Mouse (Mus musculus) stomach, embryonic 16.5 days (tissue): ENCODE results near the gene Src. TPM values are rescaled to one million over a fixed set of nuclear protein-coding genes. Genes with fewer than 3 reads are reported as not detected.

Source experiments
- ATAC-seq: fragments of 200-750 bp; cut with Nextera tagmentation; 2 replicates; pipeline ENCODE4 v1.8.0; 2017; ENCODE audit warnings: moderate number of reproducible peaks, moderate TSS enrichment; ENCODE audit not compliant: insufficient read depth, low FRiP score
- H3K27ac ChIP-seq: fragments of 300-500 bp; sonication (generic); 2 replicates; pipeline ENCODE4 v1.5.1; 2014; ENCODE audit warnings: low read length
- H3K27me3 ChIP-seq: fragments of 300-500 bp; sonication (generic); 2 replicates; pipeline ENCODE4 v1.6.1; 2014; ENCODE audit warnings: low read length, control low read depth, mixed read lengths; ENCODE audit not compliant: control insufficient read depth, insufficient read depth
- H3K36me3 ChIP-seq: fragments of 300-500 bp; sonication (generic); 2 replicates; pipeline ENCODE4 v1.6.1; 2014; ENCODE audit warnings: low read length; ENCODE audit not compliant: control insufficient read depth, insufficient read depth
- H3K4me1 ChIP-seq: fragments of 300-500 bp; sonication (generic); 2 replicates; pipeline ENCODE4 v1.6.1; 2014; ENCODE audit warnings: low read length, control low read depth, mixed read lengths; ENCODE audit not compliant: control insufficient read depth, insufficient read depth
- H3K4me2 ChIP-seq: fragments of 300-500 bp; sonication (generic); 2 replicates; pipeline ENCODE4 v1.6.1; 2014; ENCODE audit warnings: low read depth, low read length, mixed read lengths
- H3K4me3 ChIP-seq: fragments of 300-500 bp; sonication (generic); replicated peaks from 2 replicates; pipeline ENCODE4 v1.5.1; 2014; ENCODE audit warnings: mild to moderate bottlenecking, low read length
- H3K9ac ChIP-seq: fragments of 300-500 bp; sonication (generic); 2 replicates; pipeline ENCODE4 v1.6.1; 2014; ENCODE audit warnings: low read length
- H3K9me3 ChIP-seq: fragments of 300-500 bp; sonication (generic); replicated peaks from 2 replicates; pipeline ENCODE4 v1.6.1; 2016; ENCODE audit warnings: low read length, control low read depth; ENCODE audit not compliant: control insufficient read depth
- WGBS: fragments of 180-500 bp; shearing (Covaris S2); extraction: QIAGEN DNeasy Blood & Tissue Kit; methylation state at CpG from one replicate; pipeline ENCODE4 v1.1.7; 2014; 5-methylcytosine and 5-hydroxymethylcytosine counted together
- polyA plus RNA-seq: library from polyadenylated mRNA; unstranded; fragments of >200 nt; fragmentation: Nextera tagmentation; extraction: Ambion mirVana; gene quantifications from 2 replicates; pipeline ENCODE4 v1.2.1, GENCODE M21; 2015

Gene Src
- polyA plus RNA-seq, 1 experiment from 2014 or later, result 14.7 TPM

- H3K9ac ChIP-seq, result no peak overlapping the region
- H3K4me2 ChIP-seq, result no peak overlapping the region
- no peak overlapping the region for H3K27ac ChIP-seq
- no peaks in the 10 kb centered on the region for H3K27me3 ChIP-seq
- no peak for ATAC-seq
- no peaks in the 10 kb centered on the region for H3K9me3 ChIP-seq
- H3K36me3 ChIP-seq, result no peaks in the 10 kb centered on the region
- H3K4me1 ChIP-seq, result no peaks in the 10 kb centered on the region
- no peak overlapping the region for H3K4me3 ChIP-seq
- WGBS, result 41% methylated on average over 9 of the region's 9 CpGs
These were observed 95.5 kb downstream of the Src start for GRCm38 (mm10) chr2:157513737-157514208.

DNA sequence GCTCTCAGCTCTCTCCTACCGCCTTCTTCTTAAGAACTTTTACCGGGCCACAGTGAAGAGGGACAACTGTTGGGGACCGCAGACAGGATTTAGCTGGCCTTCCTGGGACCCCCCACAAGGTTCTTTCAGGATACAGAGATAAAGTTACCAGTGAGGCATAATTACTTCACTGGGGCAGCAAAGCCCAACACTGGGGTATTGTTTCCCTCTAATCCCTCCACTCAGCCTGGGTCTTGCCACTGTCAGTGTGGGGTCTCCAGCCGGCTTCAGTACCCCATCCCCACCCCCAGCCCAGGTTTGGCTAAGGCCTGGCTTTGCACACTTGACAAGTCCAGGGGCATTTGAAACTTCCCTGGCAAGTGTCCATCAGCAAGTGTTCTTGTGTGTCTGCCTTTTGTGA, 96.1 kb downstream of the Src start:
- Histone ChIP-seq H3K9me3 (no peaks in the 10 kb centered on the region), H3K27ac (no peak overlapping the region), H3K27me3 (no peaks in the 10 kb centered on the region), H3K4me3 (no peak overlapping the region), H3K9ac (no peak overlapping the region), H3K4me2 (no peak overlapping the region), H3K36me3 (no peaks in the 10 kb centered on the region), H3K4me1 (no peaks in the 10 kb centered on the region)
- no peak for ATAC-seq
- WGBS, result 24% methylated on average over 4 of the region's 4 CpGs

DNA sequence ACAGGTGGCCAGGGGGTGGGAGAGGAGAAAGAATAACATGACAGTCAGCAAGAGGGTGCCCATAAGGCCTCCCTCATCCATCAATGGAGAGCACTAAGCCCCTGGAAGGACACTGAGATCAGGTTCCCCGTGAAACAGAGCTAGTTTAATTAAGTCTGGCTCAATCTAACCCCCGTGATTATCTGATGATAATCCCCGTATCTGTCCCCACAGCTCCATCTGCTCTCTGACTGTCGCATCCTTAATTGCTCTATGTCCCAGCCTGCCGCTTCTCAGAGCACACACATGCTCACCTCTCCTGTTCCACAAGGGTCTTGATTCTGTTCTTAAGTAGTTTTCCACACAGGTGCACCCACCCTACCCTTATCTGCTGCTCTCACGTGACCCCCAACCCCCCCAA, 99.3 kb downstream of the Src start:
- 60% methylated on average over 6 of the region's 6 CpGs for WGBS
- H3K9me3 ChIP-seq, result no peaks in the 10 kb centered on the region
- H3K27me3 ChIP-seq, result no peaks in the 10 kb centered on the region
- H3K9ac ChIP-seq, result no peak overlapping the region
- H3K4me2 ChIP-seq, result no peak overlapping the region
- H3K27ac ChIP-seq, result no peak overlapping the region
- H3K36me3 ChIP-seq, result no peaks in the 10 kb centered on the region
- ATAC-seq, result no peak
- no peak overlapping the region for H3K4me3 ChIP-seq
- no peaks in the 10 kb centered on the region for H3K4me1 ChIP-seq

DNA sequence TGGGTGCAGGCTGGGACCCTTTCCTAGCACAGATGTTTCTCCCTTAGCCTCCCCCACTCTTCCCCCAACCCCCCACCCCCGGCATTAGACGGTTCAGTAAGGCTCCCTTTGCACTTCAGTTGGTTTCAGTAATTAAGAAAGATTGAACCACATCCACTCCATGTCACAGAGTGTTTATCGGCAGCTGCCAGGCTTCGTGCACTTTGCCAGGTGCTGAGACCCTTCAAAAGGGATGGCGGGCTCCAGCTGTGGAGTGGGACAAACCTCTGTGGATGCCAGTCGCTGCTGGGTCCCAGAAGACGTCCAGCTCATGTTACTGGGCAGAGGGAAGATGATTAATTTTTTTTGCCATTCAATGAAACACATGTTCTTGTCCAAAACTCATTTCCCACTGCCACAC, 100.2 kb downstream of the Src start:
- 29% methylated on average over 7 of the region's 7 CpGs for WGBS
- Histone ChIP-seq H3K4me2 (no peak overlapping the region), H3K4me3 (no peak overlapping the region), H3K4me1 (no peaks in the 10 kb centered on the region), H3K36me3 (no peaks in the 10 kb centered on the region), H3K27ac (no peak overlapping the region), H3K27me3 (no peaks in the 10 kb centered on the region), H3K9ac (no peak overlapping the region), H3K9me3 (no peaks in the 10 kb centered on the region)
- no peak for ATAC-seq

- no peak overlapping the region for H3K27ac ChIP-seq
- no peak overlapping the region for H3K4me3 ChIP-seq
- H3K4me1 ChIP-seq, result no peaks in the 10 kb centered on the region
- H3K4me2 ChIP-seq, result no peak overlapping the region
- no peak overlapping the region for H3K9ac ChIP-seq
- H3K36me3 ChIP-seq, result no peaks in the 10 kb centered on the region
- no peaks in the 10 kb centered on the region for H3K9me3 ChIP-seq
- no peaks in the 10 kb centered on the region for H3K27me3 ChIP-seq
- 63% methylated on average over 6 of the region's 6 CpGs for WGBS
- ATAC-seq, result no peak
These were observed 101.2 kb downstream of the Src start for GRCm38 (mm10) chr2:157519452-157519851.

DNA sequence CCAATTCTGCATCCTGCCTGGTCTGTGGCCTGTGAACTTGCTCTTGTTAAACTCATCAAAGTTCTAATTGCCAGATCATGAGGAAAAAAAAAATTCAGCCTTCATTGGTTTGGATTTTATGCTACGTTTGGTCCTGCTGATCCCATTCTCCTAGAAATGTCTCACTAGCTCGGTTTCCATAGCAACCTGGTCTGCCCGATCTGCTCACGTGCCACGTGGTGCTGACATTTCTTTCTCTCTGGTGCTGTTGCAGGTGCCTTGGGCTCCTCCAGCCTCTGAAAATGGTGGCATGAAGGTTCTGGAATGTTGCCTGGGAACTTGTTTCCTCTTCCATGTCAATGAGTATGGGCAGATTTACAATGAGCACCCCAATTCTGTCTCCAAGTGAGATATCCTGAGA, 102.3 kb downstream of the Src start:
- no peak overlapping the region for H3K4me3 ChIP-seq
- ATAC-seq, result no peak

More for the DNA sequence above, 102.3 kb downstream of the Src start:
- H3K27ac ChIP-seq, result no peak overlapping the region
- WGBS, result 34% methylated on average over 5 of the region's 5 CpGs
- H3K9me3 ChIP-seq, result no peaks in the 10 kb centered on the region
- H3K9ac ChIP-seq, result no peak overlapping the region
- no peaks in the 10 kb centered on the region for H3K27me3 ChIP-seq
- H3K36me3 ChIP-seq, result no peaks in the 10 kb centered on the region
- H3K4me2 ChIP-seq, result no peak overlapping the region
- H3K4me1 ChIP-seq, result no peaks in the 10 kb centered on the region

Other genes with a start within 250 kb of the Src start
- gene Rbl1, start 213.9 kb upstream of the Src start, polyA plus RNA-seq, result 17.6 and 20.2 TPM in 2 replicates
- 341 and 347 TPM in 2 replicates for gene Rpn2, start 139.4 kb upstream of the Src start, polyA plus RNA-seq
- 0.43 and 0.50 TPM in 2 replicates for gene Mroh8, start 138.9 kb upstream of the Src start, polyA plus RNA-seq
- gene Ghrh, start 70.9 kb upstream of the Src start, polyA plus RNA-seq, result 0.30 and 0.51 TPM in 2 replicates
- gene Manbal, start 50.9 kb upstream of the Src start, polyA plus RNA-seq, result 76.3 and 78.0 TPM in 2 replicates
- 268 and 304 TPM in 2 replicates for gene Nnat, start 141.6 kb downstream of the Src start, polyA plus RNA-seq
- 45.3 and 50.0 TPM in 2 replicates for gene Blcap, start 152.8 kb downstream of the Src start, polyA plus RNA-seq